Mouse (Mus musculus) cerebellum, adult 11 months (tissue): ENCODE data around the gene Ren1.
"Not testable (repeated sequence)": the region's sequence is repeated elsewhere in the genome, so short reads cannot be mapped to it uniquely, and the experiment has no call there.

Source experiments
- DNase-seq: peaks from one replicate; pipeline ENCODE4 v3.0.0; 2022

Ren1 gene

DNA sequence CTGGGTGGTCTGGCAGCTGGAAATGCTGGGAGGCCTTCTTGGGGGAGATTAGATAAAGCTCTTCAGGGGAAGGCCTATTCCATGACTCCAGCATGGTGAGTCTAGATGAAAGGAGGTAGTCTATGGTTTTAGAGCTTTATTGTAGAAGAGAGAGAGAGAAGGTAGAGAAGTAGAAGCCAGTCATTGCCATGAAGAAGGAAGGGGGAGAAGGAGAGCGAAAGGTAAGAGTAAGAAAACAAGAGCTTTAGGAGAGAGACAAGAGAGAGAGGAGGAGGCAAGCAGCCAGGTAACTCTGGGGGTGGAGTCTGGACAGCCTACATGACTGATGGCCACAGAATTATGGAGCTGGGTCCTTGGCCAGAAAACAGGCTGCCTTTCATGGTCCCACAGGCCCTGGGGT lies at the start of gene Ren1:
Ren1 (plus strand) TSS at position 301 of the 400 bp plus-strand sequence.
- no peak for DNase-seq

DNA sequence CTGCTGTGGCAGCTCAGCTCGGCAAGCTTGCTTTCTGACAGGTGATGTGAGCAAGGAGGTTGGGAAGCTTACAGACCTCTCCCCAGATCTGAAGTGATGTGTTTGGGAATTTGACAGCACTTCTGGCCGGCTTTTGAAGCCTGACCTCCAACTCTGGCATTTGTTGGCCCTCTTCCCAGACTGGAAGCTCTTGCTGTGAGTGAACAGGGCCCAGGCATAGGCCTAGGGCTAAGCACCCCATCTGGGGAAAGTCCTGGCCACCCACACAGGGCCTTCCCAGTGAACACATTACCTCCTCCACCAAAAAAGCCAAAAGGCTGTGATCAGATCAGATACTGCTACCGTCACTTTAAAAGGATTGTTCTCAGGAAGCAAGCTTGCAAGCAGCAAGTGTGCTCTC lies 47.8 kb upstream of the Ren1 start:
- DNase-seq: peak; percentile 20

DNA sequence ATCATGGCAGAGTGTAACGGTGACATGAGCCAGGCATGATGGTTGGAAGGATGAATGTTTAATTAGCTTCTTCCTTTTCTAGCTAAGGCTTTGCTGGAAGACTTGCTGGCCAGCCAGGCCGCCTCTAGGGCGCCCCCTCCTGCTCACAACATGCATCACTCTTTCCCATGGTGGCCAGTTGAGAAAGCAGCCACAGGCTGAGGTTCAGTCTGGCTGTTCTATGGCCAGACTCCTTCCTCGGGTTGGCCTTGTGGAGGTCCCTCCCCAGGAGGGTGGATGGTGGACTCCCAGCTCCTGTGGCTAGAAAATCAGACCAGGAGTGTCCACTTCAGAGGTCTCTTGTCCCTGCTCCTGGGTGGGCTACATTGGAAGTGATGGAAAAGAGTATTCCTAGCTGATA lies 43.5 kb upstream of the Ren1 start:
- DNase-seq: peak; percentile 71

DNA sequence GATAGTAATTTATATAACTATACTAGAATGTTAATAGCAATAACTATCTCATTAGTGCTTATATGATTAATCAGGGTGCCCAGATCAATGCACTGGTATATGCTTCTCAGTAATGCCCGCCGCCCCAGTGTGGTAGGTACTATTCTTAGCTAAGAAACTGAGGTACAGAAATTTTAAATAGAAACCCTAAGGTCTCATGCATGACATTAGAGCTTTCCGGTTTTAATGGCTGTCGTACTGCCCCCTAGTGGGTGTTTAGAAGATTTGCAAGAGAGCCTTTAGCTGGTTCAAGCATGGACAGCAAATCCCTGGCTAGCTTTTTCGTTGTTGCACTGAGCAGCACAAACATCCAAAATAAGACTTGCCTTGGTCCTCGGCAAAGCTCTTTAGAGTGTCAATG lies 43.0 kb upstream of the Ren1 start:
- peak; percentile 40 for DNase-seq

DNA sequence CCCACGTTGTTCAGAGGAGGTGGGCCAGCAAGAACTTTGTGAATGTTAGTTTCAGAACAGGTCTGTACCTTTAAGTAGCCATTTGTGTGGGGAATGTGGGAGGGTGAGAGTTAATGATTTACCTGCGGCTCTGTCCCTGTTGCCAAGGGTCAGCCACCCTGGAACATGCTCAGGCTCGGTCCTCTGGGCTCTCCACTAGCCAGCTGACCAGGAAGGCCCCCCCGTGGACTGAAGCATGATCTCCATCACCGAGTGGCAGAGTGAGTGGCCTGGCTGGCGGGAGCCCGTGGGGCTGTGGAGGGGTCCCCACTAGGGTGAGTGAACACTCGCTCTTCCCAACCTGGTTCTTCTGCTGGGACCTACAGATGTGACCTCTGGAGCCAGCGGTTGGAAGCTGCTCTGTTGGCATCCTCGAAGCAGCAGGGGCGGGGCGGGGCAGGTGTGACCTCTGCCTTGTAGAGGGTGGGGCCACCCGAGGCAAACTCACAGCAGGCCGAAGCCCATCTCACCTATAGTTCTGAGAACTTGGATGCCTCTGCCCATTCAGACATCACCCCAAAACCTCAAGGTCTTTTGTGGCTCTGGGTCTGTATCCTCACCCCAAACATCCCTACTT lies 40.5 kb upstream of the Ren1 start, which contains the start of gene Golt1a:
Golt1a (plus strand) TSS at position 149 of the 616 bp plus-strand sequence.
- no peak for DNase-seq

DNA sequence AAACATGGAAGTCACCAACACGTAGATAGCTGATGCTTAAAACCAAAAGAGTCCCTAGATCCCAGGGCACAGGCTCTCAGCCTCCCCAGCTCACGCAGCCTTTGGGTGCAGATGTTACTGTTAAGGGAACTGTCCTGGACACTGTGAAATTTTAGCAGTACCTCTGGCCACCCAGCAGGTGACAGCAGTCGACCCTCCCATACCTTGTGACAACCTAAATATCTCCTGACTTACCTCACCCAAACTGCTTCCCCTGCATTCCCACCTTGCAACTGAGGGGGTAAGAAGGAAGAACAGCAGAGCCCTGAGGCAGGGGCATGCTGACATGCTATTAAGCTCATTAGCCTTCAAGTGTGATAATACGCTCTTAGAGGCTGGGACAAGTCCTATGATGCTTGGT lies 39.1 kb upstream of the Ren1 start:
- no peak for DNase-seq

DNA sequence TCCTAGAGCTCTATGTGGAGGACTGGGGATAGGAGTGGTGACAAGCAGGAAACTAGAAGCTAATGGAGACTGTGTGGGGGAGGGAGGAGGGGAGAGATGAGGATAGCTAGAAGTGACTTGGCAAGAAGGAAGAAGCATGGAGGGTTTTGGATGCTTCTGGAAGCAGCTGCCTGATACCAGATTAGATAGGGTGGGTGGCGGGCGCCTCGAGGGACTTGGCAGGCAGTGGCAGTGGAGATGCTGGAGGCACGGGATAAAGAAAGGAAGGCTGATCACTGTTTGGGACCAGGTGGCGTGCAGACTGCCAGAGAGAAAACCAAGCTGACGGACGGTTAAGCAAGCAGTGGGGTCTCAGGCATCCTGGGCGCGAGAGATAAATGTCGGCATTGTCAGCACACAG lies 38.4 kb upstream of the Ren1 start:
- DNase-seq: no peak

DNA sequence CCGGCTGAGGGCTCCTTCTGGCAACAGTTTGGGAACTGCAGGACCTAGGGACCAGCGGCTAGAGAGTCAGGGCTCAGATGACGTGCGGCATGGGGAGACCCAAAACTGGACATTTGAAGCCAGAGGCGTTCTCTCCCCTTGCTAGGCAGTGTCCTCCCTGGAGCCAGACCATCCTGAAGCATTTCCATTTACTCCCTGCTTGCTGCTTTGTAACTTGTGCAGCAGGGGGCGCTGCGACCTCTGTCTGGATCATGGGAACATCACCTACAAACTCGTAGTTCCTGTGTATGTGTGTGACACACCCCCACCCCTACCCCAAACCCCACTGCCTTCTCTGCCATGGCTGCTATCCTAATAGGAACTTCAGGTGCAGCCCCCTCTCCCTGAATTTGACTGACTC lies 35.9 kb upstream of the Ren1 start:
- no peak for DNase-seq

DNA sequence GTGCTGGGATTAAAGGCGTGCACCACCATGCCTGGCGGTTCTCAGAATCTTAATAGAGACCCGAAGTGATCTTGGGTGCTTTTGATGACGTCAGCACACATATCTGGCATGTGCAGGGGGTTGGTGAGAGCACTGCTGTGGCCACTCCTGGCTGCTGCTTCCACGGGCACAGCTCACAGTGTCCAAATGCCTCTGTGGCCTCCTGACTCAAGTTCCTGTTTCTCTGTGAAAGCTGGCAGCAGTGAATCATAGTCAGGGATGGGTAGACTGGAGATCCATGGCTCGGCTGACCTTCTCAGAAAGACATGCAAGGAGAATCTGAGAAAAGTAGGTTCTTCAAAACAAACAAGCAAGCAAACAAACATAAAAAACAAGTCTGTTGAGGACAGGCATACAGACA lies 34.5 kb upstream of the Ren1 start:
- no peak for DNase-seq

DNA sequence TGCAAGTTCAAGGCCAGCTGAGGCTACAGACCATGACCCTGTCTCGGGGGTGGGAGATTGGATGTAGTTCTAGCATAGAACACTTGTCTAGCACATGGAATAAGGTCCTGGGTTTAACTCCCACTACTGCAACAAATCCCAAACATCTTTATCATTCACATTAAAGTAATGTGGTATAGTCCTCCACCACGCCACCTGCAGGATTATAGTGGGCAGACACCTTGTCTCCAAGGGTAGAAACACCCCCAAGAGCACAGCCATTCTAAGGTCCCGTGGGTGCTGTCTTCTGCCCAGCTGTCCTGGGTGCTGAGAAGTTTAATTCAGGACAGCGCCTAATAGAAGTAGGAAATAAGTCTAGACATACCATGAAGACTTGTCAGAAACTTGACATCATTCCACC lies 33.7 kb upstream of the Ren1 start:
- DNase-seq: no peak

DNA sequence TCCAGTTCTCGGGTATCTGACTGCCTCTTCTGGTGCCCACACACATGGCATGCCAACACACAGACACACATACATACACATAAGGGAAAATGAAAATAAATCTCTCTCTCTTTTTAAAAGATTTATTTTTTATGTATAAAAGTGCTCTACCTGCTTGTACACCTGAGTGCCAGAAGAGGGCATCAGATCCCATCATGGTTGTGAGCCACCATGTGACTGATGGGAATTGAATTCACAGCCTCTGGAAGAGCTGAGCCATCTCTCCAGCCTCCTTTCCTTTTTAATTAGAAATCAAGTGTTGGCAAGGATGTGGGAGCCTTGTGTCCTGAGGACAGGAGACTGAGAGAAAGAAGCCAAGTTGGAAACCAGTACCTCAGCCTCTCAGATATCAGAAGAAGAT lies 33.2 kb upstream of the Ren1 start:
- no peak for DNase-seq

DNA sequence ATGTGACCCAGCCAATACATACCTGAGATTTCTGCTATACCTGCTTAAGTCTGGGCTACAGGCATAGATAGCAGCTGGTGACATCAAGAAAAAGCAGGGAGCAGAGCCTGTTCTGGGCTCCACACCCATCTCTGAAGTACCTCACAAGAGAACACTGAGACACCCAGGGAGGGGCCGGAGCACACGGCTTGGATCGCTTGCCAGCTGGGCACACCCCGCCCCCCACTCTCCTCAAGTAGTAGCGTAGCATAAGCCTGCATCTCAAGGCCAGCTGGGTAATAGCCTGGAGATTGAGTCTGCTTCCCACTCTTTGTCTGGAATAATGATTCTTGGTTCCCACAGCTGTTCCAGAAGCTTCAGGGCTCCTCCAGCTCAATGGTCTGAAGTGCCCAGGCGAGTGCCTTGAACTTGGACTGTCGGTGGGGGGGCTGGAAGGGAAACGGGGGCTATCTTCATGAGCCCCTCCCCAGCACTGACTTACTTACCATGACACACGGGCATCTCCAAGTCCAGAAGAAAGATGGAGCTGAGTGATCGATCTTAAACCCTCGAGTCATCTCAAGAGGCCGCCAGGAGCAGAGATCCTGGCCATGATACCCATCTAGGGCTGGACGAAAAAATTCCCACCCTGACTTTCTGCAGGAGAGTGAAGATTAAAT lies 28.9 kb upstream of the Ren1 start, which contains the start of gene Kiss1:
Kiss1 (plus strand) TSS at position 609 of the 659 bp plus-strand sequence.
- no peak for DNase-seq

DNA sequence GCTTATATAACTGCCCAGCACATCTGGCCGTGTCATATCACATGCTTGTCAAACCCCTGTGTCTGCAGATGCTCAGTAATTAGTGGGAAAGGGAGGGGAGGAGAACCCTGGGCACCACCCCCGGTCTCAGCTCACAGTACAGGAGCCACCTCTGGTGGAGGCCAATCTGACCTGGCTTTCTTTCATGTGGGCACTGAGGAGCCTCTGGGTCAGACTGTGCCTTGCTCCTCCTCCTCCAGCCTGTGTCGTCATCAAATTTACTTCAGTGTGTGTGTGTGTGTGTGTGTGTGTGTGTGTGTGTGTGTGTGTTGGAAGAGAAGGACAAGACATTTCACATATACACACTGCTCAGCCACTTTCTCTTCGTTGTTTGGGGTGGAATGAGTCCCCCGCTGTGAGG lies 27.0 kb upstream of the Ren1 start:
- no peak for DNase-seq

DNA sequence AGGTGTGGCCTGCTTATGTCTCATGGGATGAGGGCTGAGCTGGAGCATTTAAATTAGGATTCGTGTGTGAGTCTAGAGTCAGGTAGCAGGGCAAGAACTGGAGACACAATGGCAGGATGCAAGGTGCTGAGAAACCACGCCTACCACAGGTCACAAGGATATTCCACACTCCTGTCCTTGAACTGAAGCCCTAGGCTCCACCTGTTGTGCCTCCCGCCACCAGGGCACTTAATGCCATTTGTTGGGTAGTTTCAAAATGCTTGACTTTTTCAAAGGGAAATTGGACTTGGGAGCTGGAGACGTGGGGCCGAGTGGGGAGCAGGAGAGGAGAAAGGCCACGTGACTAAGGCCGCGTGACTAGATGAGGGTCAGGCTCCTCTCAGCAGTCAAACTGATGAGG lies 24.4 kb upstream of the Ren1 start:
- no peak for DNase-seq

DNA sequence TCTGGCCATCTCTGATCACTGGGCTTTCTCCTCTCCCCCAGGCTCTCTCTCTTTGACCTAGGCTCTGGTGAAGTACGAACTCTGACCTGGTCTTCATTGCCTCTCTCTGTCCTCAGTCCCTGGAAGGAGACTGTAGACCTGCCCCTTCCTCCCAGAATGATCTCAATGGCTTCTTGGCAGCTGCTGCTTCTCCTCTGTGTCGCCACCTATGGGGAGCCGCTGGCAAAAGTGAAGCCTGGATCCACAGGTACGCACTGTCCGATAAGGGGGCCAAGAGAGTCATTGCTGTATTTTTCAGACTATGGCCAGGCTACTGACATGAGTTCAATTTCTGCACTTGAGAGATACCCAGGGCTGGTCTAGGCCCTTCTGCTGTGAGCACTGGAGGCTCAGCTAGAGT lies 23.2 kb upstream of the Ren1 start:
- no peak for DNase-seq

DNA sequence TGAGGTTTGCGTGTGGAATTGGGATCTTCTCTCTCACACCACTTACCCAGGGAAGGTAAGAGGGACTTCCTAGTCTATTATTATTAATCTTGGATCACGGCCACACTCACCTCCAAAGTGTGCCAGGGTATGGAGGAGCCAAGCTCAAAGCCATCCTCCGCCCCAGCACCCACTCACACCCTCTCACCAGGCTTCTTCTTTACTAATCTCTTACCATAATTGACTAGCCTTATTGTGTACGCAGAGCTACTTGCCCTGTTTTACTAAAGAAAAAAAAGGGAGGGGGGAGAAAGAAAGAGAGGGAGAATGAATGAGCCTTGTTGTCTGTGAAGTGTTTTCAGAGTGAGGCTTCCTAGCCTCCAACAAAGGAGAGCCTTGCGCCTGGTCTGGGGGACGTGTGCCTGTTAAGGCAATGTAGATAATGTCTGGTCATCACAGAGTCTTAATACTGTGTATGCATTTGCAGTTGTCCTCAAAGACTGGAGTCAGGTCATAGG lies 22.0 kb upstream of the Ren1 start:
- DNase-seq: no peak

DNA sequence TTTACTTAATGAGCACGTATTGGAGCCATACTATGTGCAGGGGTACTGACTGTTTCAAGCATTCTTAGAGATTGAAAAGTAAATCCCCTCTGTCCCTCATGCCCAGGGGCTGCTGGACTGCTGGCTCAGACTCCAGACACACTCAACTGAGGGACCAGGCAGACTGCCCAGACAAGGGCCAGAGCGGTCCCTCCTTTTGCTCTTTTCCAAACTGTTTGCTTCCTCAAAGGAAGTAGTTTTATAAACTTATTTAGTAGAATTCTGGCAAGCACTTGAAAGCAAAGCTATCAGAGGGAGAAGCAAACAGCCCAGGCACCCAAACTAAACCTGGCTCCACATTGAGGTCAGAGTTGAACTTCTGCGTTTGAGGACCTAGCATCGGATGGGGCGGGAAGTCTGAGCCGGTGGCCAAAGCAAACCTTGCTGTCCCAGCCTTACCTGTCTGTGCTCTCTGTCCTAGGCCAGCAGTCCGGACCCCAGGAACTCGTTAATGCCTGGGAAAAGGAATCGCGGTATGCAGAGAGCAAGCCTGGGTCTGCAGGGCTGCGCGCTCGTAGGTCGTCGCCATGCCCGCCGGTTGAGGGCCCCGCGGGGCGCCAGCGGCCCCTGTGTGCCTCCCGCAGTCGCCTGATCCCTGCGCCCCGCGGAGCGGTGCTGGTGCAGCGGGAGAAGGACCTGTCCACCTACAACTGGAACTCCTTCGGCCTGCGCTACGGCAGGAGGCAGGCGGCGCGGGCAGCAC lies 21.2 kb upstream of the Ren1 start:
- no peak for DNase-seq

DNA sequence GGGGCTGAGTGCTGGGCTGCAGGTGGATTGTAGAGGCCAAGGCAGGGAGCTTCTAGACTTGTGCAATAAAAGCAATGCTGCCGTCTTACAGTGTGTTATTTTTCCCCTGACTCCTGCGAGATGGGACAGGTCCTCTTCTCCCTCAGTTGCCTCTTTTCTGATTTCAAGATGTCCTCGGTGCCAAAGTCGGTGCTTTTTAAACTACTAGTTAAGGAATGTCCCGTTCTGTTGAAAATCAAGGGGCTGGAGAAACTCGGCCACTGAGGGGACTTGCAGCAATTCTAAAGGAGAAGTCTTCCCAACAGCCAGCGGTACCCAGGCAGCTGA lies 20.7 kb upstream of the Ren1 start:
- DNase-seq: no peak

DNA sequence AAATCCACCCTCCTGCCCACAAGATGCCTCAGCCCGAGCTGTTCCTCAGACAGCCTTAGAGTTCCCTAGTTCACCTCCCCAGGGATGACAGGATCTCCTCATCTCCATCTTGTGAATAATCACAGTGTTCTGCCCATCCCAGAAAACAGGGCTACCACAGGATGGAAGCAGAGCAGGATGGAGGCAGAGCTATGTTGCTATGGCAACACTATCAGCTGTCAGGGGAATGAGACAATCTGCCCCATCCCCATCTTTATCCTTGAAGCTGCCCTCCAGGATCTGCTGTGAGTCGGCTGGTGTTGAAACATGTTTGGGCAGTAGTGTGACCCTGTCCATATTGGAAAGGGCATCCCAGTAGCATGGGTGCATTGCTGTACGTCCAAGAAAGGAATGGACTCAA lies 19.2 kb upstream of the Ren1 start:
- no peak for DNase-seq

DNA sequence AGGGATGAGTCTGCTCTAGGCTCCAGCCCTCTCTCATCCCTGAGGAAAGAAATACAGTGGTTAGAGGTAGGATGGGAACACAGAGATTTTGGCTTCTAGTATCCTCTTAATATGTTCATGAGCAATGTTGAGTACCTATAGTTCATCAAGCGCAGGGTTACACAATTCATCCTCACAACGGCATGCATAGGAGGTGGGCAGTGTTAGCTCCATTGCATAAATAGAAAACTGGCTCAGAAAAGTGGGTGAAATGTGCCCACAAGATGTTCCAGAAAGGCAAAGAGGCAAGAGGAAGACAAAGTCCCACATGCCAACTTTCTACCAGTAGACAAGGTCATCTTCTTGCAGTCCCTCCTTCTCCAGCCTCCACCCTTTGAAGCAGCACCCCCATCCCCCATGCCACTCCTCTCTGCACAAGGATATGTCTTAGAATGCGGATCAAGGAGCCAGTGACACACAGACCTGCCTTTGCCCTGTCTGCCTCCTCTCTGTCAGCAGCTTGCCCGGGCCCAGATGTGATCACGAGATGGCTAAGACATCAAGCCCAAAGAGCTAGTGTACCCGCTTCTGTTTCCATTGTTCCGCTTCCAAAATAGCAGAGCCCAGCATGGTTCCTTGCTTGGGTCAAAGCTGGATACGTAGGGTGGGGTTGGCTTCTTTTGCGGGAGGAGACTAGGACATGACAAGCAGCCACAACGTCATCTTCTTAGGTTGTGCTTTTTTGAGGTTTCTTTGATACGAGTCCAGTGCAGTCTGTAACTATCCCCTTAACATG lies 17.5 kb upstream of the Ren1 start:
- no peak for DNase-seq

DNA sequence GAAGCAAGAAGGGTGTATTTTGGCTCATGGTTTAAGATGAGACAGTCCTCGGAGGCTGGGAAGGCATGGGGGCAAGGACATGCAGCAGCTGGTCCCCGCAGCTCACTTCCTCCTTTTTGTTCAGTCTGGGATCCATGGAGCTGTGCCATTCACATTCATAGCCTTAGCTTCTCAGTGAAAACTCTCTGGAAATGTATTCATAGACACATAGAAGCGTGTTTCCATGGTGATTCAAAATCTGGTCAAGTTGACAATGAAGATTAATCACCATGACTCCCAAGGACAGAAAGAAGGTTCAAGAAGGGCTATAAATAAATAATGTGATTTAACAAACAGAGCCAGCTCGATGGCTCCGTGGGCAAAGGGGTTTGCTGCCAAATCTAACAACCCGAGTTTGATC lies 16.4 kb upstream of the Ren1 start:
- no peak for DNase-seq

DNA sequence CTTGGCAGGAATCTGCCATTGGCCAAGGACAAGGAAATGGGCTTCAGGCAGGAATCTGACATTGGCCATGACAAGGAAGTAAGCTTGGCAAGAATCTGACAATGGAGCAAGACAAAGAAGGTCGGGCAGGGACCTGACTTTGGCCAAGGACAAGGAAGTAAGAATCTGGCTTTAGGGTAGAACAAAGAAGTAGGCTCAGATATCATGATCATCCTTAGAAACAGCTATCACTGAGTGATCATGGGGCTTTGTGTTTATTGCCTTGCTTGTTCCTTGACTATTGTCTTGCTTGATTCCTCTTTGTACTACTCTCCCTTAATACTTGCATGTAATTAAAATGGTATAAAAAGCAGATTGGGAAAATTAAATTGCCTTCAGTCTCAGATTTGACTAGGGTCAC lies 9.9 kb upstream of the Ren1 start:
- DNase-seq: not testable (repeated sequence)

DNA sequence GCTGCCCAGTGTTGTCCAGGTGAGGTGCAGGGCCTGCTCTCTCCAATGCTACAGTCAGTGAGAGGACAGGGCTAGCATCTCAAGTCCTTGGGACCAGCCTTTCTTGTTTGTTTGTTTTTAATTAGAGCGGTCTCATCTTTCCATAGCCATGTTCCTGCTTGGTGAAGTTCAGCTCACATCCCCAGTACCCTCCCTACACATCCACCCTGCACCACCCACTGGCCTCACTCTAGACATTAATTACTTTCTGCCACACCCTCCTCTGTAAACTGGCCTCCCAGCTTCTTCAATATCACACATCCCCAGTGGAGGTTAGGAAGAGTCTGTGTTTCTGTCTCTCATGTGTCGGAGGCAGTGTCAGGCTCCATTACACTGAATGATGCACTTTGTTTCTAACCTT lies 6.0 kb upstream of the Ren1 start:
- DNase-seq: no peak
